In genomic region chr11:104565172-104565571, GRCm38 (mm10) we compare ENCODE assay signal across 21 mouse cellular contexts.
"Had no signal": no experiment of that assay in that cellular context is flagged by ENCODE, and none has a peak within 500 bp of the region (broad histone marks: within the 10 kb centered on the region; RNA-seq: fewer than 3 reads in every experiment).

No protein-coding gene starts in this region.

- ATAC-seq: midbrain, embryonic 13.5 days; midbrain, embryonic 16.5 days had no signal

- DNase-seq: kidney, adult 11 months; kidney, adult 8-10 months; kidney, postnatal 14 days; kidney, postnatal 4 days; lung, adult 2 months; lung, postnatal 14 days; lung, postnatal 4 days; retina, postnatal 1 day; right cerebral cortex, postnatal 25 days; thymus, adult 2 months; thymus, postnatal 14 days had no signal

- H3K27ac ChIP-seq: limb, embryonic 10.5 days; limb, embryonic 13.5 days; liver, embryonic 15.5 days; midbrain, embryonic 10.5 days; midbrain, embryonic 13.5 days; neural tube, embryonic 13.5 days; stomach, postnatal 0 days had no signal

- H3K9ac ChIP-seq: limb, embryonic 13.5 days; liver, embryonic 15.5 days; midbrain, embryonic 13.5 days; neural tube, embryonic 13.5 days had no signal

- H3K4me1 ChIP-seq: limb, embryonic 10.5 days; limb, embryonic 13.5 days; midbrain, embryonic 10.5 days; midbrain, embryonic 13.5 days; neural tube, embryonic 13.5 days had no signal

- H3K27me3 ChIP-seq: midbrain, embryonic 13.5 days; neural tube, embryonic 13.5 days had no signal

- H3K36me3 ChIP-seq: limb, embryonic 10.5 days; limb, embryonic 13.5 days; liver, embryonic 15.5 days; midbrain, embryonic 10.5 days; midbrain, embryonic 13.5 days; neural tube, embryonic 13.5 days had no signal

- H3K4me3 ChIP-seq: limb, embryonic 10.5 days; limb, embryonic 13.5 days; liver, embryonic 15.5 days; megakaryocyte, embryonic 14.5 days; midbrain, embryonic 10.5 days; midbrain, embryonic 13.5 days; myocyte; neural tube, embryonic 13.5 days had no signal
